Mouse (Mus musculus): ENCODE measurements around the gene Chd9. TPM values are rescaled to one million over a fixed set of nuclear protein-coding genes. Genes with fewer than 3 reads are reported as not detected.

The Chd9 gene
- total RNA-seq, 2 experiments from 2014 or later: 183 to 217 TPM

DNA sequence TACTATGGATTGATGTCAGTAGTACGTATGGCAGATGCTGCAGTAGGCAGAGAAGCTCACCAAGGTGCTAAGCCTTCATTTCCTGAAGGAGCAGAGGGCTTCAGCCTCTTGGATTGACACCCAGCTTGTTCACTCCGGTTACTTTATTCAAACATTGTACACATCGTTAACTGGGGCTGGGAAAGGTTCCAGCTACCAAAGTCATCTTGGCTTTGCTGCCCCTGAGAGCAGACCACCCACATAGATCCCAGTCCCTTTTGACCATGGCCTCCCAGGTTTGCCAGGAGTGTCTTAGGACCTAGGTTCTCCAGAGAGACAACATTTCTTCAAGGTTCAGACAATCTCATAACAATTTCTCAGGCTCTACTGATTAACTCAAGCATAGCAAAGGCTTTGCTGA lies 228.7 kb downstream of the Chd9 start:
- intact Hi-C loops (cut with DNase I): no loop called here
- no peak for DNase-seq (ENCODE audit: low spot score in 2 of 2)

GRCm38 (mm10) chr8:91059086-91059578 lies 231.0 kb downstream of the Chd9 start:
- DNase-seq (ENCODE audit: low spot score in 2 of 2): no peak
- intact Hi-C loops (cut with DNase I): no loop called here

DNA sequence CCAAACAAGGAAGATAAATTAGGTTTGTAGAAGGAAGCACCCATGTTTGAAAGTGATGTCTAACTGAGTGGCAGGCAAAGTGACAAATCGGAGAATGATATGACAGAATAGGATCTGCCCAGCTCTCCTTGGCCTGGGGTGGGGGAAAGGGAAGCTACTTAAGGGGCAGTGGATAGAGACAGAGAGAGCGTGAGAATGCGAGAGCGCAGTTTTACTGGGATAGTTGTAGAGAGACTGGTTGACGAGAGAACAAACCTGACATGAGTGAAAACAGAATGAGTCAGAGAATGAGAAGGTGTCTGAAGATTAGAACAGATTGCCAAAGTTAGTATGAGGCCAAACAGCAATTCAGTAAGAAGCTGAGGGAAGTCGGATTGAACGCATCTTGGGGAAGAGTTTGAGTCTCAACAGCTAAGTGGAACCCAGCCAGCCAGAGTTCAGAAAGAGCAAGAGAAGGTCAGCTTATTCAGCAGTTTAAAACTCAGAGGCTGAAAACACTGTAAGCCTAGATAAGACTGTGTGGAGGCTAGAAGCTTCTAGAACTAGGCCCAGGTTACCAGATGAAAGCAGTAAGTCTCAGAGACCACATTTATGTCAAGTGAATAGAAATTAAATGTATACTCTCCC lies 231.8 kb downstream of the Chd9 start:
- DNase-seq (ENCODE audit: low spot score in 2 of 2): no peak
- intact Hi-C loops (cut with DNase I): no loop called here

- intact Hi-C loops (cut with DNase I): no loop called here
- no peak for DNase-seq (ENCODE audit: low spot score in 2 of 2)
These were observed 232.7 kb downstream of the Chd9 start for GRCm38 (mm10) chr8:91060555-91061471.

- intact Hi-C loops (cut with DNase I): no loop called here
- DNase-seq (ENCODE audit: low spot score in 2 of 2): no peak
These were observed 237.0 kb downstream of the Chd9 start for GRCm38 (mm10) chr8:91065179-91065578.

- intact Hi-C loops (cut with DNase I): no loop called here
- DNase-seq (ENCODE audit: low spot score in 2 of 2): no peak
These were observed 241.3 kb downstream of the Chd9 start for GRCm38 (mm10) chr8:91069407-91069806.

- DNase-seq (ENCODE audit: low spot score in 2 of 2): peak; percentile 97 to 98
- intact Hi-C loops (cut with DNase I): no loop called here
These were observed 241.7 kb downstream of the Chd9 start, which contains the start of gene Rbl2 for GRCm38 (mm10) chr8:91069834-91070233. Gene Rbl2 (plus strand): TSS chr8:91070057.

DNA sequence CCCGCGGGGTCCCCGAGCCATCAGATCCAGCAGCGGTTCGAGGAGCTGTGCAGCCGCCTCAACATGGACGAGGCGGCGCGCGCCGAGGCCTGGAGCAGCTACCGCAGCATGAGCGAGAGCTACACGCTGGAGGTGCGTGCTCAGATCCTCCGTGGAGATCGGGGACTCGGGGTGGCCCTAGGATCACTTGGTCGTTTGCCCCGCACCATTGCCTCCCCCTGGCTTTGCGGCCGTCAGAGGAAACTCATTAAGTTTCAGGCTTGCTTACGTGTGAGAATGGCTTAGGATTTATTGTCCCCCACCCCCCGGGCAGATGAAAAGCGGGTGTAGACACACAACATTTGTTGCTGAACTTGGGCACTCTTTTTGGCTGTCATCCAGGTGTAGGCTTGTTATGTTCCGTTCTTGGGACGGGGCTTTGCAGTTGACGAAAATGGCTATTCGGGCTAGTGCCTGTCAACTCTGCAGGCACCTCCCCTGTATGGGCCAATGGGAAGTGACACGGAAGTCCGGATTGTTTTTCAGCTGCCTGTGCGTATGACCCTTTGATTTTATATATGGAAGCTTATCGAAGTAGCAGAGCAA lies 242.2 kb downstream of the Chd9 start:
- DNase-seq (ENCODE audit: low spot score in 2 of 2): peak; percentile 60 to 70
- intact Hi-C loops (cut with DNase I): no loop called here

- DNase-seq (ENCODE audit: low spot score in 2 of 2): no peak
- intact Hi-C loops (cut with DNase I): no loop called here
These were observed 249.1 kb downstream of the Chd9 start for GRCm38 (mm10) chr8:91077077-91077867.

- intact Hi-C loops (cut with DNase I): no loop called here
- DNase-seq (ENCODE audit: low spot score in 2 of 2): no peak
These were observed 251.5 kb downstream of the Chd9 start for GRCm38 (mm10) chr8:91079678-91080077.

GRCm38 (mm10) chr8:91081911-91082310 lies 253.8 kb downstream of the Chd9 start:
- DNase-seq (ENCODE audit: low spot score in 2 of 2): no peak
- intact Hi-C loops (cut with DNase I): no loop called here

DNA sequence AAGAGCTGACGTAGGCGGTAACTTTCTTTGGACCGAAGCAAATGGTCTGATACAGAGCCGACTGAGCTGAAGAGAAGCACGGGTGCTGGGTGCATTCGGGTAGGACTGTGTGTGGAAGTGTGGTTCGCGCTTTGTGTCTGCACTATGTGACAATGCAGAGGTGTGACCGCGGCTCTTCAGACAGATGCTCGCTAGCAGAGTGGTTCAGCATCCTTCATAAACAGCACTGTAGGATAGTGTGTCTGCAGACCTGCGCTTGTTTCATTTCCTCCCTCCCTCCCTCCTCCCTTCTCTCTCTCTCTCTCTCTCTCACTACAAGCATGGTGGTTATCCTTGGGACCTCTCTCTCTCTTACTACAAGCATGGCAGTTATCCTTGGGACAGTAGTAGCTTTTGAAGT lies 254.3 kb downstream of the Chd9 start:
- intact Hi-C loops (cut with DNase I): no loop called here
- DNase-seq (ENCODE audit: low spot score in 2 of 2): no peak

GRCm38 (mm10) chr8:91088452-91088851 lies 260.3 kb downstream of the Chd9 start:
- intact Hi-C loops (cut with DNase I): no loop called here
- no peak for DNase-seq (ENCODE audit: low spot score in 2 of 2)

- intact Hi-C loops (cut with DNase I): no loop called here
- DNase-seq (ENCODE audit: low spot score in 2 of 2): no peak
These were observed 261.4 kb downstream of the Chd9 start for GRCm38 (mm10) chr8:91089601-91090000.

DNA sequence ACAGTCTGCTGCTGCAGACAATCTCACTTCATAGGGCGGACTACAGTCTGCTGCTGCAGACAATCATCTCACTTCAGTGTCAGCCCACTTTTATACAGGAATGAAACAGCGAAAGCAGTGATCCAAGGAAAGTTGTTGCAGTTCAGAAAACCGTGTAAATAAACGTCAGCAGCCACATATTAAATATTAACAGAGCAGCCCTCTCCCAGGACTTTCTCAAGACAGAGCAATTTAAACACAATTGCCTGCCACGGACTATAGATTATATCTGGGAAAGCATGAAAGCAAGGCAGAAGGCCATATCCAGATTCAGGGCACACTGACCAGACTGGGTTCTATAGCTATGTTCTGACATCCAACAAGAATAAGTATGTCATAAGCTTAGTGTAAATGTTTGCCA lies 266.0 kb downstream of the Chd9 start:
- intact Hi-C loops (cut with DNase I): loop anchor here (10.0 kb wide), 1 partner anchor 59 kb away; no protein-coding TSS in a partner anchor
- no peak for DNase-seq (ENCODE audit: low spot score in 2 of 2)

DNA sequence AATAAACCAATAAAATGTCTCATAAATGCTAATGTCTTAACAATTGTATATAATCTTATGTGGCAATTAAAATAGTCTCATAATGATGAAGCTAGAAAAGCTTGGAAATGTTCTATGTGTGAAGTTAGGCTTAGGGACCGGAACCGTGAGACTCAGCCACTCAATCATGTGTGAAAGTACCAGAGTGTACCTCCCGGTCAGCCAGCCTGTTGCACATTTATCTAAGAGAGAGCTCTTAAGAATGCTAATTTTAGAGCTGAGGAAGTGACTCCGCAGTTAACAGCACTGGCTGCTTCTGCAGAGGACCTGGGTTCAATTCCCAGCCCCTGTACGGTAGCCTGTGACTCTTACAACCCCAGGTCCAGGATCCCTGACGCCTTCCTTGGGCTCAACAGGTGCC lies 270.0 kb downstream of the Chd9 start:
- intact Hi-C loops (cut with DNase I): loop anchor here (10.0 kb wide), 1 partner anchor 63 kb away; no protein-coding TSS in a partner anchor
- no peak for DNase-seq (ENCODE audit: low spot score in 2 of 2)

All from left cerebral cortex, postnatal 36 days (tissue).